Mouse (Mus musculus) E14TG2a.4 (cell line): ENCODE measurements around the gene Itga9.
"Not testable (repeated sequence)": the region's sequence is repeated elsewhere in the genome, so short reads cannot be mapped to it uniquely, and the experiment has no call there.

Experiments used
- H3K27me3 ChIP-seq: 2 replicates; pipeline ENCODE4 v1.6.1; 2014; ENCODE audit warnings: low read length, control low read depth; ENCODE audit not compliant: insufficient read depth
- H3K36me3 ChIP-seq: 2 replicates; pipeline ENCODE4 v1.6.1; 2014; ENCODE audit warnings: low read length, control low read depth; ENCODE audit not compliant: insufficient read depth
- H3K4me1 ChIP-seq: replicated peaks from 2 replicates; pipeline ENCODE4 v1.6.1; 2014; ENCODE audit warnings: low read depth, low read length, control low read depth
- H3K4me3 ChIP-seq: replicated peaks from 2 replicates; pipeline ENCODE4 v1.5.1; 2014; ENCODE audit warnings: mild to moderate bottlenecking, low read length
- H3K9me3 ChIP-seq: 2 replicates; pipeline ENCODE4 v1.6.1; 2014; ENCODE audit warnings: low read length, control low read depth
- CTCF ChIP-seq: conservative IDR thresholded peaks from 2 replicates; pipeline ENCODE4 v1.5.1; 2014; ENCODE audit warnings: low read length
- NANOG ChIP-seq: IDR thresholded peaks from 2 replicates; pipeline ENCODE4 v1.6.1; 2014; ENCODE audit warnings: borderline replicate concordance, low read length, mixed read lengths
- POU5F1 ChIP-seq: IDR thresholded peaks from 2 replicates; pipeline ENCODE4 v1.6.1; 2014; ENCODE audit warnings: low read length, borderline replicate concordance

Itga9 gene

DNA sequence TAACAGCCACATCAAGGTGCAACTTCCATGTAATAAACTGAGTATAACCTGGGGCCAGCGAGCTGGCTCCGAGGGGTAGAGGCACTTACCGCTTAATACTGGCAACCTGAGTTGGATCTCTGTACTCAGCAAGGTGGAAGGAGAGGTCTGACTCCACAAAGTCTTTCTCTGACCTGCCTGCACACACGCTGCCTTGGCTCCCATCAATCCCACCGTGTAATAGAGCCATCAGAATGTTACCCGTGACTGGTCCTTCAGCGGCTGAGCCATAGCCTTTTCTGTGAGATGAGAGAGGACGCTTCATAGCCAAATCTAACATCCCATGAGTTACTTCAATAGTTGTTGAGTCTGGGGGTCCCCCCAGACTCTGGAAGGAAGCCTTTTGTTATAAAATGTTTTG, 13.0 kb upstream of the Itga9 start:
- no peak for TF ChIP-seq POU5F1
- TF ChIP-seq NANOG: no peak
- no peak for TF ChIP-seq CTCF
- Histone ChIP-seq H3K9me3 (no peaks in the 10 kb centered on the region), H3K36me3 (no peaks in the 10 kb centered on the region), H3K4me1 (peaks cover 30% of the 10 kb centered on the region), H3K4me3 (no peak overlapping the region; the same call in 1 of the 2 replicates), H3K27me3 (peaks cover 13% of the 10 kb centered on the region; the same call in 1 of the 2 replicates)

GRCm38 (mm10) chr9:118596767-118597166, 9.7 kb upstream of the Itga9 start:
- Histone ChIP-seq H3K9me3 (peaks cover 24% of the 10 kb centered on the region), H3K36me3 (no peaks in the 10 kb centered on the region), H3K27me3 (peaks cover 14% of the 10 kb centered on the region), H3K4me3 (no peak overlapping the region), H3K4me1 (peaks cover 17% of the 10 kb centered on the region)
- TF ChIP-seq CTCF: no peak

DNA sequence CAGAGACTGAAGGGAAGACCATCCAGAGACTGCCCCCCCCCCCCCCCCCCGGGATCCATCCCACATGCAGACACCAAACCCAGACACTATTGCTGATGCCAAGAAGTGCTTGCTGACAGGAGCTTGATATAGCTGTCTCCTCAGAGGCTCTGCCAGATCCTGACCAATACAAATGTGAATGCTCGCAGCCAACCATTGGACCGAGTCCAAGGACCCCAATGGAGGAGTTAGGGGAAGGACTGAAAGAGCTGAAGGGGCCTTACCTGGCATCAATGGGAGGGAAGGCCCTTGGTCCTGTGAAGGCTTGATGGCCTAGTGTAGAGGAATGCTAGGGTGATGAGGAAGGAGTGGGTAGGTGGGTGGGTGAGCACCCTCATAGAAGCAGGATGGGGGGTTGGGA, 6.1 kb upstream of the Itga9 start:
- H3K36me3 ChIP-seq, H3K4me3 ChIP-seq: not testable (repeated sequence)
- Histone ChIP-seq H3K9me3 (peaks cover 27% of the 10 kb centered on the region), H3K4me1 (peaks cover 13% of the 10 kb centered on the region), H3K27me3 (peaks cover 22% of the 10 kb centered on the region)

DNA sequence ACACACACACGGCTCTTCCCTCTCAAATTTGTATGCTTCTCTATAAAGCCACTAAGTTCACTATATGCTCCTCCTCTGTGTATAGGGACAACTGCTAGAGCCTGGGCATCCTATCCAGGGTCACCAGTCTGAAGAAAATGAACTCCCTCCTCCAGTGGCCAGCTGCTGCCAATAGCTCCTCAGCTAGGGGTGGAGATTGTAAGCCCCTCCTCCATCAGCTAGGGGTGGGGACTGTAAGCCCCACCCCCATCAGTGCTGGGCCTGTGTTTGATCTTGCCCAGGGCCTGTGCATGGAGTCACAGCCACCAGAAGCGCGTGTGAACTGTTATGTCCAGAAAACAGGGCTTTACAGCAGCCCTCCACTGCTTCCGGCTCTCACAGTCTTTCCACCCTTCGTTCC, 3.9 kb upstream of the Itga9 start:
- H3K4me1 ChIP-seq: peaks cover 27% of the 10 kb centered on the region
- peaks cover 25% of the 10 kb centered on the region for H3K27me3 ChIP-seq
- H3K36me3 ChIP-seq: no peaks in the 10 kb centered on the region
- TF ChIP-seq NANOG (no peak), POU5F1 (no peak), CTCF (no peak)
- peaks cover 27% of the 10 kb centered on the region for H3K9me3 ChIP-seq
- no peak overlapping the region for H3K4me3 ChIP-seq

GRCm38 (mm10) chr9:118606817-118607371, 404 bp downstream of the Itga9 start:
- Histone ChIP-seq H3K27me3 (peaks cover 48% of the 10 kb centered on the region), H3K4me3 (peak overlapping the region; percentile 84), H3K36me3 (no peaks in the 10 kb centered on the region), H3K4me1 (peaks cover 61% of the 10 kb centered on the region), H3K9me3 (0 out of 2 replicates have a peak, but pooled peaks cover 3% of the 10 kb centered on the region)
- TF ChIP-seq NANOG: no peak
- TF ChIP-seq CTCF: no peak
- TF ChIP-seq POU5F1: no peak

GRCm38 (mm10) chr9:118607701-118608401, 1.4 kb downstream of the Itga9 start:
- peak overlapping the region; percentile 84 for H3K4me3 ChIP-seq
- H3K4me1 ChIP-seq: peaks cover 65% of the 10 kb centered on the region
- TF ChIP-seq CTCF (no peak), POU5F1 (no peak), NANOG (peak; percentile 98)
- H3K36me3 ChIP-seq: no peaks in the 10 kb centered on the region
- peaks cover 53% of the 10 kb centered on the region for H3K27me3 ChIP-seq
- no peaks in the 10 kb centered on the region for H3K9me3 ChIP-seq

GRCm38 (mm10) chr9:118608556-118608955, 2.1 kb downstream of the Itga9 start:
- no peaks in the 10 kb centered on the region for H3K36me3 ChIP-seq
- peak overlapping the region; percentile 29; the same call in 1 of the 2 replicates for H3K4me3 ChIP-seq
- peaks cover 55% of the 10 kb centered on the region for H3K27me3 ChIP-seq
- TF ChIP-seq POU5F1 (peak; percentile 50; the same call in 1 of the 2 replicates), CTCF (no peak), NANOG (peak; percentile 39; the same call in 1 of the 2 replicates)
- peaks cover 58% of the 10 kb centered on the region for H3K4me1 ChIP-seq
- no peaks in the 10 kb centered on the region for H3K9me3 ChIP-seq

DNA sequence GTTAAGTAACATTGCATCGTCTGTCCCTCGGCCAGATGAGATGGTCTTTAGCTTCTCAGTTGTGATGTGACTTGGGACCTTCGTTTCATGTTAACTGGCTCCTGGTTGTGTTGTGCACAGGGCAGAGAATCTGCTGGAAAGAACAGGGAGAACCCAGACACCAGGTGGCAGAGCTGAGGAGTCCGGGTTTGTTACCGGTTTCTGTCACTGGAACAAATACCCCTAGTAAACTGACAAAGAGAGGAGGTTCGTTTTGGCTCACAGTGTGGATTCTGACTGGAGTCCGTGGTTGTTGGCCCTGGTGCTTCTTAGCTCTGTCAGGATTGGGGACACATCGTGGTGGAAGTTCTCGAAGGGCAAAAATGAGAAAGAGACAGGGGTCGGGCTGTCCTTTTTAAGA, 3.6 kb downstream of the Itga9 start:
- peaks cover 7% of the 10 kb centered on the region; the same call in 1 of the 2 replicates for H3K36me3 ChIP-seq
- no peaks in the 10 kb centered on the region for H3K9me3 ChIP-seq
- H3K27me3 ChIP-seq: peaks cover 47% of the 10 kb centered on the region
- TF ChIP-seq NANOG: no peak
- no peak for TF ChIP-seq POU5F1
- no peak for TF ChIP-seq CTCF
- peaks cover 58% of the 10 kb centered on the region for H3K4me1 ChIP-seq
- H3K4me3 ChIP-seq: no peak overlapping the region

DNA sequence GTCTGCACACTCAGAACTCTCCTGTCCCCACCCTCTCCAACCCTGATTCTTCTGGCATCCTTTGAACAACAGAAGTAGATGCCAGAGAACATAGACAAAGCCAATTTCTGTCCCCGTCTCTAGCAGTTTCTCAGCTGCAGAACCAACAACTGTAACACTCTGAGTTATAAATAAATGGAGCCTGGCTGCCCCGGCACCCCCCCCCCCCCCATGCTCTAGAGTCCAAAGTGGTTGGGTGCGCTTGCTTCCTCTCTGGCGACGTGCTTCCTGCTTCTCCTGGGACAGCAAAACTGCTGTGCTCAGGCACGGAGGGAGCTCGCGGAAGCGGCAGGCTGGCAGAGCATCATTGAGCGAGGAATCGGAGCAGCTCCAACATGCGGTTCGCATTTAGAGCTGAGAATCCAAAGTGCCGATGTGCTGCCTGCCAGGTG, 4.6 kb downstream of the Itga9 start:
- TF ChIP-seq CTCF: no peak
- TF ChIP-seq POU5F1: no peak
- no peak for TF ChIP-seq NANOG
- H3K36me3 ChIP-seq: peaks cover 7% of the 10 kb centered on the region; the same call in 1 of the 2 replicates
- no peak overlapping the region for H3K4me3 ChIP-seq
- no peaks in the 10 kb centered on the region for H3K9me3 ChIP-seq
- H3K4me1 ChIP-seq: peaks cover 50% of the 10 kb centered on the region
- peaks cover 40% of the 10 kb centered on the region for H3K27me3 ChIP-seq
